9 mouse cellular contexts compared by ENCODE assay signal in the genomic region with DNA sequence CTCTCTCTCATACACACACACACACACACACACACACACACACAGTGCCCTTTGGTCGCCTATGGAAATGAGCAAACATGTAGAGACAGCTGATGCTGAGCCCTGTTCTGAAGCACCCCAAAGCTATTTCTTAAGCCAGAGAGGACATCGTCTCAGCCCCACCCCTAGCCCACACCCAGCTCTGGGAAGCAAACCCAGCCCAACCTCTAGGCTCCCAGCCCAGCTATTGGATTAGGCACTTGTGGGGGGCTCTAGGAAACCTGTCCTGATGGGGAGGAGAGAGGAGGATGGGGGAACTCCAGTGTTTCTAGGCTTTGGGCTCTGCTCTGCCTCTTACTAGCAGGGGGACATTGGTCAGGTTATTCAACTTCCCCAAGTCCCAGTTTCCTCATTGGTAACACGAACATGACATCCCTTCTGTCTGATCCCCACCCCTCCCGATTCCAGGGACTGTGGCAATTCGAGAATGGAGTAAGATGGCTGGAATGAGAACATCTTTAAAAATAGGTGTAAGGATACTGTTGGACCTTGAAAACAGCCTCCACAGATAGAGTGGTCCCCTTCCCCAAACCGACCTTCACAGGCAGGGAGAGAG. TPM values are rescaled to one million over a fixed set of nuclear protein-coding genes. Genes with fewer than 3 reads are reported as not detected.
A peak's percentile ranks its signal among the peaks of the same experiment; 100 is the strongest.
DNase-seq lines count a peak whose midpoint lies in the region; ATAC-seq lines count a peak whose summit lies in the region.
"Had no signal": no experiment of that assay in that cellular context is flagged by ENCODE, and none has a peak within 500 bp of the region (broad histone marks: within the 10 kb centered on the region; RNA-seq: fewer than 3 reads in every experiment).

No protein-coding gene starts in this region.

- intact Hi-C loops in left cerebral cortex, postnatal 10 days (cut with DNase I): no loop called here

- peak; percentile 11 for DNase-seq in embryo, embryonic 11 days
- DNase-seq in embryo, embryonic 10.5 days (ENCODE audit: low spot score): no peak
- DNase-seq in MEL-GATA-1-ER (ENCODE audit: extremely low read depth, low read depth): peak; percentile 53
- DNase-seq in left cerebral cortex, postnatal 10 days (ENCODE audit: extremely low spot score in 1 of 2, low spot score in 2 of 2): no peak
- DNase-seq in embryo, embryonic 10 days (ENCODE audit: low spot score): no peak

- peak; percentile 39 for ATAC-seq in granulocyte monocyte progenitor cell, adult 5-6 weeks (replicated peaks; ENCODE audit: poor library complexity, severe bottlenecking)
- peak; percentile 39 for ATAC-seq in megakaryocyte, adult 5-6 weeks (ENCODE audit: poor library complexity, severe bottlenecking)
- no peak for ATAC-seq in frontal cortex, adult (ENCODE audit: low TSS enrichment)
- ATAC-seq: activated CD4-positive, CD25-positive, alpha-beta regulatory T cell, adult 4 months had no signal

RNA-seq across cellular contexts. Expression of gene Abcg4, which starts 2.1 kb away (rescaled TPM):
- total RNA-seq in granulocyte monocyte progenitor cell, adult 5-6 weeks (2014; fragmentation: Nextera tagmentation): 0.21 TPM in 1 of 2 replicates, not detected in the other
- not detected in 2 replicates for total RNA-seq in granulocyte monocyte progenitor cell, adult 5-6 weeks (2017)
- total RNA-seq in megakaryocyte, adult 5-6 weeks (2015): 1.3 and 3.9 TPM in 2 replicates
- total RNA-seq in megakaryocyte, adult 5-6 weeks (2017): 1.1 and 1.7 TPM in 2 replicates
- 10 to 100 TPM; 68.0 to 73.2 TPM for total RNA-seq in left cerebral cortex, postnatal 10 days (2021)

RNA-seq across cellular contexts. Expression of gene Nlrx1, which starts 18.0 kb away (rescaled TPM):
- 4.9 and 11.1 TPM in 2 replicates for total RNA-seq in granulocyte monocyte progenitor cell, adult 5-6 weeks (2014; fragmentation: Nextera tagmentation)
- total RNA-seq in granulocyte monocyte progenitor cell, adult 5-6 weeks (2017): 7.3 and 8.4 TPM in 2 replicates
- 9.5 and 13.1 TPM in 2 replicates for total RNA-seq in megakaryocyte, adult 5-6 weeks (2015)
- total RNA-seq in megakaryocyte, adult 5-6 weeks (2017): 12.1 and 12.4 TPM in 2 replicates
- total RNA-seq in left cerebral cortex, postnatal 10 days (2021): 10 to 100 TPM; 11.9 to 14.8 TPM

RNA-seq across cellular contexts. Expression of gene Hinfp, which starts 19.1 kb away (rescaled TPM):
- 12.7 TPM in 2 replicates for total RNA-seq in granulocyte monocyte progenitor cell, adult 5-6 weeks (2014; fragmentation: Nextera tagmentation)
- total RNA-seq in granulocyte monocyte progenitor cell, adult 5-6 weeks (2017): 11.6 and 12.2 TPM in 2 replicates
- 12.3 and 18.4 TPM in 2 replicates for total RNA-seq in megakaryocyte, adult 5-6 weeks (2015)
- 13.1 and 15.3 TPM in 2 replicates for total RNA-seq in megakaryocyte, adult 5-6 weeks (2017)
- 10 to 100 TPM; 27.1 to 28.3 TPM for total RNA-seq in left cerebral cortex, postnatal 10 days (2021)

RNA-seq across cellular contexts. Expression of gene C2cd2l, which starts 33.7 kb away (rescaled TPM):
- 8.3 and 17.5 TPM in 2 replicates for total RNA-seq in granulocyte monocyte progenitor cell, adult 5-6 weeks (2014; fragmentation: Nextera tagmentation)
- 4.2 and 5.9 TPM in 2 replicates for total RNA-seq in granulocyte monocyte progenitor cell, adult 5-6 weeks (2017)
- 12.0 and 16.4 TPM in 2 replicates for total RNA-seq in megakaryocyte, adult 5-6 weeks (2015)
- total RNA-seq in megakaryocyte, adult 5-6 weeks (2017): 11.0 and 13.4 TPM in 2 replicates
- total RNA-seq in left cerebral cortex, postnatal 10 days (2021): 100 to 1,000 TPM; 151 to 158 TPM

RNA-seq across cellular contexts. Expression of gene Pdzd3, which starts 35.1 kb away (rescaled TPM):
- total RNA-seq in granulocyte monocyte progenitor cell, adult 5-6 weeks (2014; fragmentation: Nextera tagmentation): not detected in 2 replicates
- total RNA-seq in granulocyte monocyte progenitor cell, adult 5-6 weeks (2017): 0.22 TPM in 1 of 2 replicates, not detected in the other
- 0.07 and 0.34 TPM in 2 replicates for total RNA-seq in megakaryocyte, adult 5-6 weeks (2015)
- not detected in 2 replicates for total RNA-seq in megakaryocyte, adult 5-6 weeks (2017)
- total RNA-seq in left cerebral cortex, postnatal 10 days (2021): under 1 TPM; 0.53 to 0.60 TPM

Comparison
In these comparisons a context has a peak if more than half of its experiments do, and no peak if none do; other contexts are left out.
1. DNase-seq: peak in embryo, embryonic 11 days (single experiment) and MEL-GATA-1-ER (single experiment); none in embryo, embryonic 10.5 days (single experiment), left cerebral cortex, postnatal 10 days (0 of 2) and embryo, embryonic 10 days (single experiment).
2. RNA of gene Abcg4, which starts 2.1 kb away (total RNA-seq): 68.0 to 73.2 TPM in left cerebral cortex, postnatal 10 days; 1.1 to 3.9 TPM in megakaryocyte, adult 5-6 weeks and 0.21 TPM in granulocyte monocyte progenitor cell, adult 5-6 weeks; every median in the first group is over 10 times any median in the second.